Mouse (Mus musculus) embryo, embryonic 10.5 days (tissue): ENCODE measurements around the gene Ppp1ca.

Experiments
- DNase-seq: peaks from one replicate; pipeline ENCODE4 v3.0.0-alpha.2; 2015; ENCODE audit warnings: low spot score

The Ppp1ca gene

GRCm38 (mm10) chr19:4154437-4155222, 37.2 kb upstream of the Ppp1ca start:
- no peak for DNase-seq

- no peak for DNase-seq
Observed at GRCm38 (mm10) chr19:4155223-4156072, 36.4 kb upstream of the Ppp1ca start.

GRCm38 (mm10) chr19:4156073-4156579, 35.7 kb upstream of the Ppp1ca start:
- no peak for DNase-seq

GRCm38 (mm10) chr19:4156771-4157170, 35.1 kb upstream of the Ppp1ca start:
- DNase-seq = no peak

- DNase-seq = no peak
Observed at GRCm38 (mm10) chr19:4159049-4159448, 32.8 kb upstream of the Ppp1ca start.

- DNase-seq = peak; percentile 97
Observed at GRCm38 (mm10) chr19:4162646-4163542, 29.0 kb upstream of the Ppp1ca start, which contains the start of gene Rps6kb2. Rps6kb2 (minus strand) TSS chr19:4163354.

GRCm38 (mm10) chr19:4163543-4163887, 28.4 kb upstream of the Ppp1ca start:
- DNase-seq = no peak

- no peak for DNase-seq
Observed at GRCm38 (mm10) chr19:4164100-4164499, 27.8 kb upstream of the Ppp1ca start.

GRCm38 (mm10) chr19:4164721-4165120, 27.1 kb upstream of the Ppp1ca start:
- no peak for DNase-seq

- DNase-seq = no peak
Observed at GRCm38 (mm10) chr19:4166678-4167476, 25.0 kb upstream of the Ppp1ca start.

GRCm38 (mm10) chr19:4169378-4169784, 22.5 kb upstream of the Ppp1ca start:
- peak; percentile 99 for DNase-seq

GRCm38 (mm10) chr19:4169810-4170209, 22.1 kb upstream of the Ppp1ca start:
- no peak for DNase-seq

- no peak for DNase-seq
Observed at GRCm38 (mm10) chr19:4170723-4171392, 21.0 kb upstream of the Ppp1ca start.

- no peak for DNase-seq
Observed at GRCm38 (mm10) chr19:4171393-4172290, 20.2 kb upstream of the Ppp1ca start.

GRCm38 (mm10) chr19:4172925-4173324, 18.9 kb upstream of the Ppp1ca start:
- DNase-seq = no peak

GRCm38 (mm10) chr19:4175368-4175947, 16.4 kb upstream of the Ppp1ca start, which contains the start of gene Carns1:
Carns1 (minus strand) TSS chr19:4175479.
- peak; percentile 33 for DNase-seq

- DNase-seq = no peak
Observed at GRCm38 (mm10) chr19:4180411-4180810, 11.5 kb upstream of the Ppp1ca start.

GRCm38 (mm10) chr19:4181892-4182291, 10.0 kb upstream of the Ppp1ca start:
- DNase-seq = peak; percentile 60

GRCm38 (mm10) chr19:4183689-4184088, 8.2 kb upstream of the Ppp1ca start:
- DNase-seq = no peak
